Mouse (Mus musculus) forebrain, embryonic 13.5 days (tissue): ENCODE results near the gene Traf3ip1. TPM values are rescaled to one million over a fixed set of nuclear protein-coding genes. Genes with fewer than 3 reads are reported as not detected.
"Not testable (repeated sequence)": the region's sequence is repeated elsewhere in the genome, so short reads cannot be mapped to it uniquely, and the experiment has no call there.

ENCODE experiments used
- ATAC-seq: fragments of 200-750 bp; cut with Nextera tagmentation; 2 replicates; pipeline ENCODE4 v1.8.0; 2017
- H3K27ac ChIP-seq: fragments of 300-500 bp; sonication (generic); 2 replicates; pipeline ENCODE4 v1.5.1; 2015; ENCODE audit warnings: inconsistent platforms, mild to moderate bottlenecking, moderate library complexity
- H3K27me3 ChIP-seq: fragments of 300-500 bp; sonication (generic); 2 replicates; pipeline ENCODE4 v1.6.1; 2015; ENCODE audit warnings: mild to moderate bottlenecking, inconsistent platforms
- H3K36me3 ChIP-seq: fragments of 300-500 bp; sonication (generic); 2 replicates; pipeline ENCODE4 v1.6.1; 2015; ENCODE audit warnings: mild to moderate bottlenecking, inconsistent platforms; ENCODE audit not compliant: poor library complexity, severe bottlenecking
- H3K4me1 ChIP-seq: fragments of 300-500 bp; sonication (generic); 2 replicates; pipeline ENCODE4 v1.6.1; 2015; ENCODE audit warnings: inconsistent platforms
- H3K4me2 ChIP-seq: fragments of 300-500 bp; sonication (generic); 2 replicates; pipeline ENCODE4 v1.6.1; 2015; ENCODE audit warnings: inconsistent platforms, mild to moderate bottlenecking, moderate library complexity
- H3K4me3 ChIP-seq: fragments of 300-500 bp; sonication (generic); 2 replicates; pipeline ENCODE4 v1.5.1; 2015; ENCODE audit warnings: mild to moderate bottlenecking, inconsistent platforms
- H3K9ac ChIP-seq: fragments of 300-500 bp; sonication (generic); 2 replicates; pipeline ENCODE4 v1.6.1; 2015; ENCODE audit warnings: mild to moderate bottlenecking, inconsistent platforms
- H3K9me3 ChIP-seq: fragments of 300-500 bp; sonication (generic); replicated peaks from 2 replicates; pipeline ENCODE4 v1.6.1; 2016; ENCODE audit warnings: inconsistent platforms
- WGBS: fragments of 180-500 bp; shearing (Covaris S2); methylation state at CpG from one replicate; pipeline ENCODE4 v1.1.7; 2015; 5-methylcytosine and 5-hydroxymethylcytosine counted together
- polyA plus RNA-seq: library from polyadenylated mRNA; unstranded; fragments of >200 nt; fragmentation: Nextera tagmentation; extraction: Ambion mirVana; gene quantifications from 2 replicates; pipeline ENCODE4 v1.2.1, GENCODE M21; 2015

Gene Traf3ip1
- polyA plus RNA-seq, 1 experiment from 2014 or later: 9.9 TPM

DNA sequence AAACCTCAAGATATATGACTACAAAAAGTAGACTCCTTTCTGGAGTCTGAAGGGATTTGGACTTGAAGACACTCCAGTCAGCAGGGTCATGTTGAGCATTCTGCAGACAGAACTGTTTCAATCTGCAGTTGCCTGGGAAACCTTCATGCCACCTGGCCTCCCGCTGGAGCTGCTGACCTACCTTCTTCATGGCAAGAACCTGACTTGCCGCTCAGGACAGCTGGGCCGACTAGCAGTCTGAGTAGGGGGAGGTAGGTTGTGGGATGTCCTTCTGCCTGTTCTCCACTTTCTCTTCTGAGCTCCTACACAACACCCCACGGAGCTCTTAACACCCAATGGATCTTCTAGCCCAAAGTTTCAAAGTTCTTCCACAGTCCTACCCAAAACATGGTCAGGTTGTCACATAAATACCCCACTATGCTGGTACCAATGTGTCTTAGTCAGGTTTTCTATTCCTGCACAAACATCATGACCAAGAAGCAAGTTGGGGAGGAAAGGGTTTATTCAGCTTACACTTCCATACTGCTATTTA is 24.5 kb upstream of the Traf3ip1 start:
- 81% methylated on average over 4 of the region's 4 CpGs for WGBS
- no peak overlapping the region for H3K4me2 ChIP-seq
- no peaks in the 10 kb centered on the region for H3K9me3 ChIP-seq
- no peak overlapping the region for H3K9ac ChIP-seq
- H3K4me3 ChIP-seq: no peak overlapping the region
- peaks cover 4% of the 10 kb centered on the region for H3K4me1 ChIP-seq
- H3K27ac ChIP-seq: no peak overlapping the region
- no peaks in the 10 kb centered on the region for H3K36me3 ChIP-seq
- no peak for ATAC-seq
- no peaks in the 10 kb centered on the region for H3K27me3 ChIP-seq

DNA sequence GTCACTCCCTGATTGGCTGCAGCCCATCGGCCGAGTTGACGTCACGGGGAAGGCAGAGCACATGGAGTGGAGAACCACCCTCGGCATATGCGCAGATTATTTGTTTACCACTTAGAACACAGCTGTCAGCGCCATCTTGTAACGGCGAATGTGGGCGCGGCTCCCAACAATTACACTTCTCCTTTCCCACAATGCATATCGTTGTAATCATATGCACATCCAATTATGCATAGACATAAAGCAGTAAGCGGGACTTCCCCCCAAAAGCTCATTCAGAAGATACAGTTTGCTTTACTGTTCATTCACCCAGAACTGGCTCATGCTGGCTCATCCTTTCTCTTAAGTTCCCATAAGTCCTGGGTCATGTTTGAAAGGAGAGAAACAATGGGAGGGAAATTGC is 16.3 kb upstream of the Traf3ip1 start:
- not testable (repeated sequence) for H3K4me3 ChIP-seq, H3K9me3 ChIP-seq

DNA sequence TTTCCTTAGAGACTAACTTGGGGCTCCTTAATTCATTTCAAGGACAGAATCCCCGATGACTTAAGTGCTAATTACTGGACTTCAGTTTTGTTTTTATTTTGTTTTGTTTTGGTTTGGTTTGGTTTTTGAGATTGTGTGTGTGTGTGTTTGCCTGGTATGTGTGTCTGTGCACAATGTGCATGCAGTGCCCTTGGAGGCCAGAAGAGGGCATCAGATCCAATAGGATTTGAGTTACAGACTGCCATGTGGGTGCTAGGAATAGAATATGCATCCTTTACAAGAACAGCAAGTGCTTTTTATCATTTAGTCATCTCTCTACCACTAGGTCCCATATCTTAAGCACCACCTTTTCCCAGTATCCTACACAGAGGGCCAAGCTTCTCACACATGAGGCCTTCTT is 15.5 kb upstream of the Traf3ip1 start:
- Histone ChIP-seq H3K36me3 (no peaks in the 10 kb centered on the region), H3K4me3 (no peak overlapping the region), H3K4me2 (no peak overlapping the region), H3K27ac (no peak overlapping the region), H3K4me1 (no peaks in the 10 kb centered on the region), H3K9me3 (no peaks in the 10 kb centered on the region; the same call in 1 of the 2 replicates), H3K9ac (no peak overlapping the region), H3K27me3 (no peaks in the 10 kb centered on the region)
- 97% methylated on average over 1 of the region's 1 CpGs for WGBS
- ATAC-seq: no peak

More for the DNA sequence above, 16.3 kb upstream of the Traf3ip1 start:
- WGBS: 95% methylated on average over 12 of the region's 13 CpGs
- not testable (repeated sequence) for H3K4me2 ChIP-seq, H3K36me3 ChIP-seq, H3K9ac ChIP-seq, ATAC-seq, H3K4me1 ChIP-seq, H3K27ac ChIP-seq, H3K27me3 ChIP-seq

DNA sequence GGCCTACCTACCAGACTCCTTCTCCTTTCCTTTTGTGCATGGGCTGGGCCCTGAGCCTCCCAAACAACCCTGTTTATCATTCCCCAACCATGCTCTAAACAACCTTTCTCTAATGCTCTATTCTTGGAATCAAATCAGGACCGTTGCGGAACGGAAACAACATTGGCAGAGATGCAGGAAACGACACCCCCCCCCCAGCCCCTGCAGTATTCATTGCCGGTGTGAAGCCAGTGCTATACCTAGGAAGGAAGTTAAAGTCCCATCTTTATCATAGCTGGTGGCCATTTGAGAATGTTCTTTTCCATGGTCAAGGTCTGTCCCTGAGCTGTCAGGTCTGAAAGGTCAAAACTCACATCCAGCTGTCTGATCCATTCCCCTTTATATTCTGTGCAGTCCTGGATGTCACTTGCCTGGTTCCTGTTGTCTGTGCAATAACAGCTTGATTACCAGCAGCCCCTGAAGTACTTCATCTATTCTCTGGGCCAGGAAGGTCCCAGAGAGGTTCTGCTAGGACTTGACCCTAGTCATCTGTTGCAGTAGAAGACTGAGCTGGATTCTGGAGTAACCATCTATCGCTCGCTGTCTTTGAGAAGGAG is 11.7 kb upstream of the Traf3ip1 start:
- no peak overlapping the region for H3K4me2 ChIP-seq
- no peaks in the 10 kb centered on the region; the same call in 1 of the 2 replicates for H3K9me3 ChIP-seq
- WGBS: 85% methylated on average over 7 of the region's 7 CpGs
- no peaks in the 10 kb centered on the region for H3K27me3 ChIP-seq
- no peaks in the 10 kb centered on the region for H3K4me1 ChIP-seq
- no peaks in the 10 kb centered on the region for H3K36me3 ChIP-seq
- H3K4me3 ChIP-seq: no peak overlapping the region
- no peak overlapping the region for H3K9ac ChIP-seq
- H3K27ac ChIP-seq: no peak overlapping the region
- ATAC-seq: no peak

DNA sequence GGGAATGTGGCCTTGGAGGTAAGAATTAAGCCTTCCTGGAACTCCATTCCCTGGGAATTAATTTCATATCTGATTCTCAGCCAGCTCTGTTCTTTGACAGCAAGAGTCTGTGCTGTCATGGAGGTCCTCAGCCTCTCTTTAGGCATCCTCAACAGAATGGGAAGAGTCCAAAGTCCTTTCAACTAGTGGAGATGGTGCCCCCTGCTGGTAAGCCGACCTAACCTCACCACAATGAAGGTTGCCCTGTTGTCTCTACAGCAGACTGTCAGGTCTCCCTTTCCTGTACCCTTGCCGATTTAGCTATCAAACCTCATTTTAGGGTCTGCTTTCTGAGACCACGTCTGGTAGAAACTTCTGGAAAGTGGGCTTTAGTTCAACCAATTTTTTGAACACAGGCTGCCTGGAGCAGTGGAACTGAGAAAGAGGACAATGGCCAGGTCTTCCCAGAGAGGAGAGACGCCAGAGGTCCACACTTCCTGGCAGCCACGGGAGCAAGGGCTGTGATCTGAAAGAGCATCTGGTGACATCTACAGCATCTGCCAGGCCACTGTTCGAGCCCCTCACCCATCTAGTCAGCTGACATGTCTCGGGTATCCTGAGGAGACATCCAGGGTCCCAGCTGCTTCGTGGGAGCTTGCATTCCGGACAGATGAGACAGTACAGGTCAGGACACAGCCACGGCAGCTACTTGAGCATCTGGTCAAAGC is 11.0 kb upstream of the Traf3ip1 start:
- Histone ChIP-seq H3K4me2 (no peak overlapping the region), H3K36me3 (no peaks in the 10 kb centered on the region), H3K9me3 (no peaks in the 10 kb centered on the region; the same call in 1 of the 2 replicates), H3K27me3 (no peaks in the 10 kb centered on the region), H3K9ac (no peak overlapping the region), H3K27ac (no peak overlapping the region), H3K4me1 (no peaks in the 10 kb centered on the region), H3K4me3 (no peak overlapping the region)
- WGBS: 57% methylated on average over 10 of the region's 10 CpGs
- ATAC-seq: peak; percentile 63; the same call in 1 of the 2 replicates

DNA sequence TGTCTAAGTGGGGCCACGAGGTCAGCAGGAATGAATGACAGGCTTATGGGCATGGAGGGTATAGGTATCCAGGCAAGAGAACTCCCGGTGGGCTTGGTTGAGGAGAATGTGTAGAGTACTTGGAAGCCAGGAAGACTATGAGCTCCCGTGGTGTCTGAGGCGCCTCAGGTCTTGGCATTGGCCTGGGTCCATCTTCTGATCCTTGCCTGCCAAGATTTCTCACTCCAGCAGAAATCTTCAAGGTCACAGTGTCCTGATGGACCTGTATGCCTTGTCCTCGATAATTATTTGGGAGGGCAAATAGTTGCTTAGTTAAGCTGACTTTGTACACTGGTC is 10.5 kb upstream of the Traf3ip1 start:
- WGBS: 69% methylated on average over 5 of the region's 5 CpGs

DNA sequence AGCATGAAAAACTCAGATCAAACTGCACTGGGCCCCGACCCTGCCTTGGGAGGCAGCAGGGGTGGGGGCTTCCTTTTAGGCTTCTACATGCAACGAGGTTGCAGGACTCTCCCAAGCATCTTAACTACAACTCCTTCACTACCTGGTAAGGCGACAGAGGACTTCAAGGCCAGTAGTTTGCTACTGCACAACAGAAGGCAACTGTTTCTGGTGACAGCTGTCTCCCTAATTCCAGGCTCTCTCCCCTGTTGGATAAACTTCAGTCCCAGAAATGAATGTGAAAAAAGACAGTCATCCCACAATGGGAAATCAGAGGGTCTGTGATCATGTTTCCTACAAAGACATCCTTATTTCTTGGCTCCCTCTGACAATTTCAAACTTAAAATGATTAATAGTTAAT is 9.0 kb upstream of the Traf3ip1 start:
- no peak for ATAC-seq
- WGBS: 69% methylated on average over 3 of the region's 3 CpGs
- no peak overlapping the region for H3K4me3 ChIP-seq

More for the DNA sequence above, 10.5 kb upstream of the Traf3ip1 start:
- Histone ChIP-seq H3K9ac (no peak overlapping the region), H3K4me3 (no peak overlapping the region), H3K4me1 (no peaks in the 10 kb centered on the region), H3K27me3 (no peaks in the 10 kb centered on the region), H3K36me3 (no peaks in the 10 kb centered on the region), H3K9me3 (no peaks in the 10 kb centered on the region; the same call in 1 of the 2 replicates), H3K27ac (no peak overlapping the region), H3K4me2 (no peak overlapping the region)
- ATAC-seq: no peak

DNA sequence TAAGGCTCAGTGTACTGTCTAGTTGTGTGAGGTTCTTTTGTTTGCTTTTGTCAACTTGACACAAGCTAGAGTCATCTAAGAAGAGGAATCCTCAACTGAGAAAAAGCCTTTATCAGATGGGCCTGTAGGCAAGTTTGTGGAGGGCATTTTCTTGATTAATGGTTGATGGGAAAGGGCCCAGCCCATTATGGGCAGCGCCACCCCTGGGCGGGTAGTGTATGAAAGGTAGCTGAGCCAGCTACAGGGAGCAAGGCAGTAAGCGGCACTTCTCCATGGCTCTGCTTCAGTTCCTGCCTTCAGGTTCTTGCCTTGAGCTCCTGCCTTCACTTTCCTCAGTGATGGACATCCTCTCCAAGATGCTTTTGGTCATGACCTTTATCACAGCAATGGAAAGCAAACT is 8.3 kb upstream of the Traf3ip1 start:
- Histone ChIP-seq H3K4me1 (no peaks in the 10 kb centered on the region), H3K9me3 (no peaks in the 10 kb centered on the region), H3K4me3 (no peak overlapping the region), H3K4me2 (no peak overlapping the region), H3K9ac (no peak overlapping the region), H3K36me3 (no peaks in the 10 kb centered on the region), H3K27me3 (no peaks in the 10 kb centered on the region), H3K27ac (no peak overlapping the region)
- 82% methylated on average over 3 of the region's 3 CpGs for WGBS
- ATAC-seq: no peak

More for the DNA sequence above, 9.0 kb upstream of the Traf3ip1 start:
- Histone ChIP-seq H3K27me3 (no peaks in the 10 kb centered on the region), H3K9me3 (no peaks in the 10 kb centered on the region), H3K36me3 (no peaks in the 10 kb centered on the region), H3K27ac (no peak overlapping the region), H3K4me2 (no peak overlapping the region), H3K9ac (no peak overlapping the region), H3K4me1 (no peaks in the 10 kb centered on the region)

DNA sequence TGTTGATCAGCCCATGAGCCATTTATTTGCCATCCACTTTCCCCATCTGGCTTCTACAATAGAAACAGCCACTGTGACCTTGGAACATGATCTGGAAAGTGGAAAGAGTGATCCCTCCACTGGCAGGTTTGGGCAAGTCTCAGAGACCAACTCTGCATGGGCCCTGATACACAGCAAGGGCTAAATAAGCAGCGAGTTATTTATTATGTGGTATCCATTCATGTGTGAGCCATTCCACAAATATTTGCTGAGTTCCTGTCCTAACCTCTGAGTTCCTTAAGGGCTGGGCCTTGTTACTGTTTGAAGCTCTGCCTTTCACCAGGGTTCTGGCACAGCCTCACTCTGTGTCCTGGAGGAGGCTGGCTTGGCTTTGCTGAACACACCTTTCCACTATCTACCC is 4.1 kb upstream of the Traf3ip1 start:
- no peak overlapping the region for H3K9ac ChIP-seq
- H3K27ac ChIP-seq: no peak overlapping the region
- ATAC-seq: no peak
- H3K9me3 ChIP-seq: no peaks in the 10 kb centered on the region
- H3K27me3 ChIP-seq: no peaks in the 10 kb centered on the region
- no peak overlapping the region for H3K4me2 ChIP-seq
- no peak overlapping the region for H3K4me3 ChIP-seq
- 72% methylated on average over 1 of the region's 1 CpGs for WGBS
- no peaks in the 10 kb centered on the region for H3K36me3 ChIP-seq
- H3K4me1 ChIP-seq: peaks cover 11% of the 10 kb centered on the region

DNA sequence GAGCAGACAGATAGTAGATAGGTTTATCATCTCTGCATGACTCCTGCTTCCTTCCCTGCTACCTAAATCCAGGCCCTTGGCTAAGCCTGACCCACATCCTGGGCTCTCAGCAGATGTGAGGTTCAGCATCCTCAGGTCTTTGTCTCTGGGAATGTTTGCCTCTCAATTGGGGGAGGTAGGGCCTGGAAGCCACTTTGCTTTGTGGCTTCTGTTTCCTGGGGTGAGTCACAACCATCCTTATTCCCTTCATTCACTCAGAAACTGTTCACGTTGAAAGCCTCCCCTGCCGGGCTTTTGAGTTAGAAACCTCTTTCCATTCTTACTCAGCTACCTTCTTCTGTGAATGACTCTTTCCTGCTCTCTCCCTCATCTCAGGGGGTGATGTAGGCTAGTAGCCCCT is 1.7 kb upstream of the Traf3ip1 start:
- no peak overlapping the region for H3K4me2 ChIP-seq
- no peaks in the 10 kb centered on the region for H3K9me3 ChIP-seq
- 3% methylated on average over 2 of the region's 2 CpGs for WGBS
- no peaks in the 10 kb centered on the region for H3K27me3 ChIP-seq
- no peak for ATAC-seq
- H3K9ac ChIP-seq: no peak overlapping the region
- H3K4me3 ChIP-seq: no peak overlapping the region
- H3K27ac ChIP-seq: no peak overlapping the region
- peaks cover 22% of the 10 kb centered on the region for H3K4me1 ChIP-seq
- no peaks in the 10 kb centered on the region for H3K36me3 ChIP-seq

DNA sequence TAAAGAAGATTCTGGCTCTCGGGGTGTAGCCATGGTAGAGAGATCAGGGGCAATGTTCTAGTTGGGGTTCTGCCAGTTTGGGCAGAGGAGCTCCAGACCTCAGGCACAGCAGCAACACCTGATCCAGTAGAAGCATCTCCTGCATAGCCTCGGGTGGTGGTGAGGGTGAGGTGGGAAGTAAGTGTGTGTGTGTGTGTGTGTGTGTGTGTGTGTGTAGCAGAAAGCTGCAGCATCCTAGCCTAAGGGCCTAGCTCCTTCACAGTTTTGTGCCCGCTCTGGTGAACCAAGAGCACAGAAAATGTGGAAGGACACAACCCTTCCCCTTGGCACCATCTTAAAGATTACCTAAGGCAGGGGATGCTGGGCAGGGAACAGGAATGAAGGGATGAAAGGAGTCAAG is 509 bp upstream of the Traf3ip1 start:
- H3K9ac ChIP-seq: peak overlapping the region; percentile 88
- H3K27me3 ChIP-seq: no peaks in the 10 kb centered on the region
- WGBS: 53% methylated on average over 3 of the region's 3 CpGs
- H3K27ac ChIP-seq: no peak overlapping the region
- H3K36me3 ChIP-seq: no peaks in the 10 kb centered on the region
- H3K4me3 ChIP-seq: peak overlapping the region; percentile 84
- H3K9me3 ChIP-seq: no peaks in the 10 kb centered on the region
- H3K4me2 ChIP-seq: peak overlapping the region; percentile 83
- H3K4me1 ChIP-seq: peaks cover 22% of the 10 kb centered on the region
- ATAC-seq: no peak; the same call in none of the 2 replicates

DNA sequence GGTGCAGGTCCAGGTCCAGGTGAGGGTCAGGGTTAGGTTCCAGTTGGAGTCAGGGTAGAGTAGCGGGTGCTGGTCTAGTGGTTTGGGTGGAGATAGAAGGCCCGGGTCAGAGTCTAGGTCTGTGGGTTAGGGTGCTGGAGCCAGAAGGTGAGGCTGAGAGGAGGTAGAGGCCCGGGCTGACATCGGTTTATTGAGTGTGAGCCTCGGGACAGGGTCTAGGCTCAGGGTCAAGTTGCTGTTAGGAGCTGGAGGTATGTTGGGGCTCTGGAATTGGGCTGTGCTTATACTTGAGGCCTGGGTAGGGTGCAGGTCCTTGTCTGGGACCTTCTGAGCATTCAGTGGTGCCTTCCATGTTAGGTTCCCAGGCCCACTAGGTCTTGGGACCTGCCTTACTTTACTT is 874 bp downstream of the Traf3ip1 start:
- peak; percentile 41 for ATAC-seq
- no peak overlapping the region for H3K27ac ChIP-seq
- peaks cover 9% of the 10 kb centered on the region for H3K36me3 ChIP-seq
- H3K27me3 ChIP-seq: no peaks in the 10 kb centered on the region
- H3K4me3 ChIP-seq: peak overlapping the region; percentile 84
- H3K9ac ChIP-seq: peak overlapping the region; percentile 88
- H3K4me1 ChIP-seq: peaks cover 22% of the 10 kb centered on the region
- no peaks in the 10 kb centered on the region for H3K9me3 ChIP-seq
- 63% methylated on average over 5 of the region's 5 CpGs for whole genome bisulfite sequencing
- H3K4me2 ChIP-seq: peak overlapping the region; percentile 83
